Mouse (Mus musculus): ENCODE results near the gene Tbl1x.

DNA sequence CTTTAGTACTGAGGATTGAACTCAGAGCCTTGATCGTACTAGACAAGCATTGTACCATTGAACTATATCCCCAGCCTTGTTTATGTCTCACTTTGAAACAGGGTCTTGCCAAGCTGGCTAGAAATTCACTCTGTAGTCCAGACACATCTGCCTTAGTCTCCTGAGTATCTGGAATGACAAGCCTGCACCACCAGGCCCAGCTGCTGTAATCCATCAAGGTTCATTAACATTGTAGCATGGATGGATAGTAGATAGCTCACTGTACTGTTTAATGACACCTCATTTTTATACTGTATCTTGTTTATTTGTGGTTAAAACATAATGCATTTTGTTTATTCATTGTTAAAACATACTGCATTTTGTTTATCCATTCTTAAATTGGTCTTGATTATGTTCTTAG lies 62.9 kb downstream of the Tbl1x start:
- TF ChIP-seq CTCF (conservative IDR thresholded peaks at IDR 0.05; ENCODE audit: insufficient read depth, insufficient read length, low read depth, low read length) (no peak), POLR2A (IDR thresholded peaks at IDR 0.05; ENCODE audit: low read depth, low read length) (no peak)
